Mouse (Mus musculus): Measurements from ENCODE around the gene Dcun1d4.

Dcun1d4 gene

GRCm38 (mm10) chr5:73498559-73498958 lies 17.8 kb downstream of the Dcun1d4 start:
- DNase-seq (ENCODE audit: low read depth, low spot score): no peak

DNA sequence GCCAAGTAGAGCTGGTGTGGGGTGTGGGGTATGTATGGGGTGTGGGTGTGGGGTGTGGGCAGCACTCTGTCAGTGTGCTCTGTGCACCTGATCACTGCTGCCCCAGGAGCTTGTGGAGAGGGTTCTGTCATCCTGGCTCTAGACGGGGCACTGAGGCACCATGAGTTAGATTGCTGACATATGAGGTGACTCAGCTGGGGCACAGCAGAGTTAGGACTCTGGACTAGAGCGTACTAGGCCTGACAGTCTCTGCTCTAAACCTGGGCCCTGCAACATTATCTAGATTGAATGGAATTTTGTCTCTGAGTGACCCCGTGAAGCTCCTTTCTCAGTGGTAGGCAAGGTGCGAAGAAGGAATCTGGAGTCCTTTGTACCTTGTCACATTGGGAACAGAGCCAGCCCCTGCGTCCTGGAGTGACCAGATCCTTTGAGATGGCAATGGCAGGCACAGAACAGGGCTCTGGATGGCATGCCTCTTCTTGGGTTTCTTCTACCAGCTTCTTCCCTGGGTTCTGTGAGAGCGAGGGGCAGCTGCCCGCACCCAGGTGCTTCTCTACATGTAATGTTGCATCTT lies 20.2 kb downstream of the Dcun1d4 start:
- no peak for DNase-seq (ENCODE audit: low read depth, low spot score)

- no peak for DNase-seq (ENCODE audit: low read depth, low spot score)
Observed at GRCm38 (mm10) chr5:73502422-73502821, 21.6 kb downstream of the Dcun1d4 start.

DNA sequence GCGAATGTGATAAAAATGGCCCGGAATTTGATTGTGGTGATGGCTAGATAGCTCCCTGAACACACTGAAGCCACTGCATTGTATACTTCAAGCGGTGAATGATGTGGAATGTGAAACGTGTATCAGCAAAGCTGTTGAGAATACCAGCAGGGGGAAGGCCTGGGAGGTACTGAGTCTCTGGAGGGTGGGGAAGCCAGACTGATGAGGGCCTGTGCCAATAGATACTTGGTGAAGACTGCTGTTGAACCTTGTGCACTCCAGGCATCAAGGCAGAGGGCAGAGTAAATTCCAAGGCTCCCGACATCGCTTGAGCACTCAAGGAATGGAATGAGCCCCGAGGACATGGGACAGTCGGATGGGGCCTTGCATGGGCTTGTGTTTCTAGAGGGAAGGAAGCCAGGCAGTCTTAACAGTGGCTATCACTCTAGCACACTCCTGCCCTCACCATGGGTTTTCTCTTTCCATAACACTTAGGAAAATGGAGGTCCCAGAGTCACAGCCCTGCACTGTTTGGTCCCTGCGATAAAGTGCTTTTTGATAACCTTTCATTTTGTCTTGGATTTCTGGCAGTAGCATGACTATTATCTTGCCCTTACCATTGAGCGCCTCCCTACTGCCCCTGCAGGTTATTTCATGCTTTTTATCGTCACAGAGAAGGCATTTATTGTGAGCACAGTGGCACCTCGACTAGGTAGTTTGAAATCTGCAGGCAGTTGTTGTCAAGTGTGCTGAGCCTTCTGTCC lies 22.4 kb downstream of the Dcun1d4 start:
- DNase-seq (ENCODE audit: low read depth, low spot score): no peak

- DNase-seq (ENCODE audit: low read depth, low spot score): no peak
Observed at GRCm38 (mm10) chr5:73511074-73511473, 30.3 kb downstream of the Dcun1d4 start.

DNA sequence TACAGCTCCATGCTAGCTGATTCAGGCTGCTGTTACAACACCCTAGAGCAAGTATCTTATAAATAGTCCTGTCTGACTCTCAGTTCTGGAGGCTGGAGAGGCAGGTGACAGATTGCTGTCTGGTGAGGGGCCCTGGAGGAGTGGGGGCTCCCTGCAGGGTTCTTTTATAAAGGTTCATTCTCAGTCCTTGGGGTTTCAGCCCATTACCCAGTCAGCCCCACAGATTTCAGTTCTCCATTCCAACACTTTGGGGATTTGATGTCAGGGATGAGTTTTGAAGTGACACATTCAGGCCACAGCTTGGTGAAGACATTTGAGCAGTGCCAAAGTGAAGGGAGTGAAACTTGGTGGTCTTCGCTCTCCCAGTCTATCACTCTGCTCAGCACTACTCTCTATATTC lies 31.4 kb downstream of the Dcun1d4 start:
- no peak for DNase-seq (ENCODE audit: low read depth, low spot score)

DNA sequence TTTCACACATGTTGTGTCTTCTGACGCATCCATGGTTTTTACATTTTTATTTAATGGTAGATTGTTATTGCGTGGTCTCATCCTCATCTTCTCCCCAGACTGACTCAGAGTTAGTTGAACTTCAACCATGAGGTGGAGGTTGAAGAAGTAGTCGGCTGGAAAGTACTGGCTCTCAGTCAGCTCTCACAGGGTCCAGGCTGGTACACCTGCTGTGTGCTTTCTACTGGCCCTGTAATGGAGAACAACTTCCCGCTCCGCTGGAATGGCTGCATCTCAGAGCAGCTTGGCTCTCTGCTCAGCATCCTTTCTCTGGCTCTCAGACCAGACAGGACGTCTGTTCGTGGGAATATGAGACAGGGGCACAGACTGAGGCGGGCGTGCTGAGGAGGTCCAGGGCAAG lies 31.9 kb downstream of the Dcun1d4 start:
- DNase-seq (ENCODE audit: low read depth, low spot score): no peak

- no peak for DNase-seq (ENCODE audit: low read depth, low spot score)
Observed at GRCm38 (mm10) chr5:73514202-73514601, 33.4 kb downstream of the Dcun1d4 start.

DNA sequence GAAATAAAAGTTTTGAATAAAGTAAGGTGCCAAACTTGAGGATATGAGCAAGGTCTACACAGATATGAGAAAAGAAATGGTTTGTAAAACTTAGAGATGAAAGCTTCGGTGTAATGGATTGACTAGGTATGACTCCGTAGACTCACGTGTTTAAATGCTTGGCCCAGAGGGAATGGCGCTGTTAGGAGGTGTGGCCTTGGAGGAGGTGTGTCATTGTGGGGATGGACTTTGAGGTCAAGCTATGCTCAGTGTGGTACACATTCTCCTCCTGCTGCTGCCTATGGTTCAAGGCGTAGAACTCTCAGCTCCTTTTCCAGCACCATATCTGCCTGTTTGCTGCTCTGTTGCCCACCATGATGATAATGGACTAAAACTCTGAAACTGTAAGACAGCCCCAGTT lies 36.5 kb downstream of the Dcun1d4 start:
- no peak for DNase-seq (ENCODE audit: low read depth, low spot score)

DNA sequence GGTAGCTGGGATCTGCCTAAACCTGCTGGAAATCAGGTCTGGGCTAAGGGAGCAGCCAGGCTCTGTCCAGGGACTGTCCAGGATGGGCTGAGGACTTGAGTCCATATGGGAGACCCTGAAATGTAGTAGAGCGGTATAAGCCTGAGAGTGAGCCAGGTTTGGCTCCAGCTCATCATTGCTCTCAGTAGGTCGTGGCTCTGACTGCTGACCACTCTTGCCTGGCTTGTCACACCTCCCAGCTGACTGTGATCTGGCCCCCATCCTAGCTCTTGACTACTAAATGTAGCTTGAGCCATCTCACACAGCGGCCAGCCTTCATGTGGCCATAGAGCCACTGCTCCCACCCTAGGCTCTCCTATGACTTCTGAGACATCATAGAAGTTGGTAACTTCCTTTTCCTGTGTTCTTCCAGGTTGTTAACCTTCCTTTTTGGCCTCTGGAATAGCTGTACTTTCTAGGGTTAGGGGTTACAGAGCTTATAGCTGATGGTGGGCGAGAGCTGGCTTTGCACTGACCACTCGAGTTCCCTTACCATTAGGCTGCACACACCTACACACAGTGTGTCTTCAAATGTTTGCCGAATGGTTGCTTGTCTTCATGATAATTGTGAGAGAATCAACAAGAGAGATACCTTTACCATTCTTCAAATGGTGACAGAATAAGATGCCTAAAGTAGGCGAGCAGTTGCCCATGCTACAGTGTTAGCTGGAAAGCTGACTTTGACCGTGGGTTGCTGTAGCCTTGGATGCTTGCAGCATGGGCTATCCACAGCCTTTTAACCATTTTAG lies 37.8 kb downstream of the Dcun1d4 start:
- no peak for DNase-seq (ENCODE audit: low read depth, low spot score)

- no peak for DNase-seq (ENCODE audit: low read depth, low spot score)
Observed at GRCm38 (mm10) chr5:73520787-73521186, 40.0 kb downstream of the Dcun1d4 start.

DNA sequence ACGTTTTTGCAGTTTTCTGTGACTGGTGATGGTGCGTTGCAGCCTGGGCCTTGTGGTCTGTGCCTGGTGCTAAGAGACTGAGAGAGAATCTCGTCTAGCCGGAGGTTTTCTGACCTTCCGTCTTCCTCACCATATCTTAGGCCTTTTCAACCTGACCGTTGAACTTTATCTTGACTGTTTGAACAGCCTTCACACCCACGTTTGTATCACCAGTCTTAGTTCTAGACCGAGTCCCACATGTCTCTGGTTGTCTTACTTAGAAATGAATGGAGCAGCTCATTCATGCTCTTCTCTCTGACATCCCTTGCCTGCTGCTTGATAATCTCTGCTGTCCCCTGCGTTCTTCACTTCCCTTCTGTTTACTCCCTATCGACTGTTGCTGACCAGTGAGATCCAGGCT lies 42.4 kb downstream of the Dcun1d4 start:
- no peak for DNase-seq (ENCODE audit: low read depth, low spot score)

- no peak for DNase-seq (ENCODE audit: low read depth, low spot score)
Observed at GRCm38 (mm10) chr5:73524300-73525000, 43.6 kb downstream of the Dcun1d4 start.

DNA sequence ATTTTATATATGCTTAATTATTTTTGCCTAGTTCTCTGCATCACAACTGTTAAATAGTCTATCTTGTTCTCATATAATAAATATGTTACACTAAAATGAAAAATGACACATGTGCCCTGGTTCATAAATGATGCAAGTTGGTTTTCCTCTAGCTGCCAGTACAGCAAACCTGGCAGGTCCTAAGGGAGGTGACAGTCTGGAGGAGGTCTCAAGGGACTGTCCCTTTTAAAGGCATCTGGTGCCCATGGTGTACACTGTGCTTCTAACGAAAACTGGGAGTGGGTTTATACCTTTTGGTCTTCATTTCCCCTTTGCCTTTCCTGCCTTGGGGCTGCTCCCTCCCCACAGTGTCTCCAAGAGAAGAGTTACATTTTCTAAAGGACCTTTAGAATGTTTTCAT lies 51.4 kb downstream of the Dcun1d4 start:
- DNase-seq (ENCODE audit: low read depth, low spot score): no peak

DNA sequence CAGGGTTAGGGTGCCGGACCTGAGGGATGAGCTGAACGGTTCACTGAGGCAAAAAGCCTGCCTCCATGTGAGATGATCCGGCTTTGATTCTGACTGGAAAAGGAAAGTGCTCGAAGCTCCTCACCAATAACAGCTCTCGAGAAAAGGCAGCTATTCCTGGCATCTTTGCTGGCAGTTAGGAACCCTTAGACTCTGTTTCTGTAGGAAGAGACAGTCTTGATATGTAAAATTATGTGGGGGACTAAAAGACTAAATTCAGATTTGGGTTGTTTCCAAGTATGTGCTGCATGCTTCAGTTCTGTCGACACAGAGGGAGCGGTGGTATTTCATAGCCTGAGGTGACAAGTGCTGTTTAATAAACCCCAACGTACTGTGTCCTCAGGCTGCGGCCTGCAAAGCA lies 52.1 kb downstream of the Dcun1d4 start:
- DNase-seq (ENCODE audit: low read depth, low spot score): peak; percentile 74

- no peak for DNase-seq (ENCODE audit: low read depth, low spot score)
Observed at GRCm38 (mm10) chr5:73537669-73538068, 56.9 kb downstream of the Dcun1d4 start.

DNA sequence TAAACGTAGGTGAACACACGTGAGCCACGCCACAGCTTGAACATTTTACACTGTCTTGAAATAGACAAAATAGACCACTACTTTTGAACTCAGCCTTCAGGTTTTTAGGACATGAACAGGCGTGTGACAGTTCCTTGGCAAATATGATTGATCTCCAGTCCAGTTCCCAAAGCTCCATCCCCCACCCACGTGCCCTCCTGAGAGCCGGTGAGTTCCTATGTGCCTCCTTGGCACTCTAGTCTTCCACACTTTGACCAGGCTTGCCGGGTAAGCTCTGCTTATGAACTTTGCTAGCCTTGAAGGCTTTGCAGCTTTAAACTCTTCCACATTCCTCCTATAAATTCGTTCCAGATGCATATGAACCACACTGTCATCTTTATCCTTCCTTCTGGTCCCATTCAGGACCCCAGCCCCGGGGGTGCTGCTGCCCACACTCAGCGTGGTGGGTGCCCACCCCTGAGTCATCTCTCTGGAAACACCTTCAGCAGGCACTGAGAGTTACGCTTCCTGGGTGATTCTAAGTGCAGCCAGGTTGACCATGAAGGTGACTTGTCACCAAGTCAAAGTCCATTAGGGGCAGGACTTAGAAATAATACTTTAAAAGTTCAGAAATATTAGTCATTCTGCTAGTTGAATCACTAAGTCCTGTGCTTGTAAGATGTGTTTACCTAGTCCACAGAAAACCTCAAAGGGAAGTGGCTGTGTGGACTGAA lies 57.9 kb downstream of the Dcun1d4 start:
- DNase-seq (ENCODE audit: low read depth, low spot score): no peak

DNA sequence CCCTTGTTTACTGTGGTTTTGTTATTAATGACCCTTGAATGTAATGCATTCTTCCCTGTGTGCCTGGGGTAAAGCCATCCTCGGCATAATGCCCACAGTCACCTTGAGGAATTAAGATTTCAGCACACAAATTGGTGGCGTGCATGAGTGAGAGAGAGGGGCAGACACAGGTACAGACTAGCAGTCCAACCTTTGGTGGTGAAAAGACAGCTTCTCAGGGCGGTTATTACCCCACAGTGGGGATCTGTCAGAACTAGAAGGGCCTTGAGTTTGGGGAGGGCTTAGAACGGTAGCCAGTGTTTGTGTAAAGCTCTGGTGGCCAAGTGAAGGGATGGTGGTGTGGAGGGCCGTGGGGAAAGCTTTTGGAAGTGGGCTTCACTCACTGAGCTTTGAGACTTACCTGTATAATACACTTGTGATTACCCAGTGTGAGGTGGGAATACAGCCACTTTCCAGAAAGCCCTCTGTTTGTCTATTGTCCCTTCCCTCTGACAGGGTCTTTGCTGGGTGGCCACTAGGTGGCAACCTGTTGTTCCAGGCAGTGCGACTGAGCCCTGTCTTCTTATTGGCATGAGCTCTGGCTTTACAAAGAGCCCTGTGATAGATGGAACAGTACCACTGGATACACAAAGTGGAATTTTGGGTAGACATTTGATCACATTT lies 59.2 kb downstream of the Dcun1d4 start:
- DNase-seq (ENCODE audit: low read depth, low spot score): peak; percentile 42

DNA sequence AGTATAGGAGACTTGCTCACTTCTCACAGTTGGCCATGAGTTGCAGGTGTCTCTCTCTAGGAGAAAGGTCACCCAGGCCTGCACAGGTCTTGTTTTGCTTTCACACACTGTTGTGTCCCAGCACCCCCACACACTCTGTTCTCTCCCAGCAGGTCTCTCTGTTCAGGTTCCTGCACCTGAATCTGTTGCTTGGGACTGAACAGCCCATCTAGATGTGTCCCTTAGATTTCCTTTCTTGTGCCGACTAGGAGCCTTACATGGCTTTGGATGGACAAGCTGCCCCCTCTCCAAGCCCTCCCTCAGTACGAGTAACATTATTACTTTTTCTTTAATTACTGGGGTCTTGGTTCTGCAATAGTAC lies 59.7 kb downstream of the Dcun1d4 start:
- DNase-seq (ENCODE audit: low read depth, low spot score): no peak

GRCm38 (mm10) chr5:73544111-73544753 lies 63.4 kb downstream of the Dcun1d4 start:
- no peak for DNase-seq (ENCODE audit: low read depth, low spot score)

- DNase-seq (ENCODE audit: low read depth, low spot score): no peak
Observed at GRCm38 (mm10) chr5:73545641-73546040, 64.8 kb downstream of the Dcun1d4 start.
